9 mouse cellular contexts compared by ENCODE assay signal in the genomic region with DNA sequence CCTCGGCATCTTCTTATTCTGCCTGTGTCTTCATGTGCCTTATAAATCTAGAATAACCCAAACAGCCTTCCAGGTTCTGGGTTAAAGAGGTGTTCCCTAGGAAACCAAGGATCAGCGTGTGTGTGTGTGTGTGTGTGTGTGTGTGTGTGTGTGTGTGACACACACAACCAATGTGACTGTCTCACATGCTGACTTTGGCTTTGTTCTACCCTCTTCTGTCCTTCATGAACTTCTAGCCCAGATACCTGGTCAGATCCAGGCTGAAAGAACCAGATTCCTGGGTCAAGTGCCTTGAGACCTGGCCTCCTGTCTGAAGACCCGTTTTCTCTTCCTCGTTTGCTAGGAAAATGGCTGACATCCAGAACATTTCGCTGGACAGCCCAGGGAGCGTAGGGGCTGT. TPM values are rescaled to one million over a fixed set of nuclear protein-coding genes. Genes with fewer than 3 reads are reported as not detected.
DNase-seq lines count a peak whose midpoint lies in the region; ATAC-seq and TF ChIP-seq lines count a peak whose summit lies in the region.
"Had no signal": no experiment of that assay in that cellular context is flagged by ENCODE, and none has a peak within 500 bp of the region (broad histone marks: within the 10 kb centered on the region; RNA-seq: fewer than 3 reads in every experiment).

Gene Galr3 (plus strand): TSS at position 301 of the 400 bp plus-strand sequence.

- no peak within 1 kb of the TSS for H3K27ac ChIP-seq in heart, embryonic 14.5 days (replicated peaks in 1 of 2; ENCODE audit: control insufficient read depth in 1 of 2, insufficient read depth in 1 of 2, low read depth in 2 of 2, low read length in 2 of 2)
- no peak within 1 kb of the TSS for H3K27ac ChIP-seq in ES-Bruce4 (ENCODE audit: insufficient read depth, low read length)
- no peak within 1 kb of the TSS for H3K27ac ChIP-seq in forebrain, embryonic 16.5 days (ENCODE audit: low read length)
- no peak within 1 kb of the TSS for H3K27ac ChIP-seq in liver, embryonic 16.5 days (ENCODE audit: low read length)

- peak within 1 kb of the TSS; percentile 56 to 57 for H3K4me3 ChIP-seq in heart, embryonic 14.5 days (ENCODE audit: control insufficient read depth in 1 of 2, insufficient read depth in 1 of 2, low read depth in 1 of 2, low read length in 2 of 2)
- peak within 1 kb of the TSS; percentile 55 for H3K4me3 ChIP-seq in ES-Bruce4 (ENCODE audit: low read depth, low read length)
- peak within 1 kb of the TSS; percentile 61 for H3K4me3 ChIP-seq in forebrain, embryonic 16.5 days (replicated peaks; ENCODE audit: low read length)
- H3K4me3 ChIP-seq in liver, embryonic 16.5 days (ENCODE audit: low read depth, low read length) = peak within 1 kb of the TSS; percentile 51

- H3K4me2 ChIP-seq in heart, embryonic 14.5 days (ENCODE audit: low read length) = peak within 1 kb of the TSS; percentile 93
- H3K4me2 ChIP-seq in forebrain, embryonic 16.5 days (ENCODE audit: low read length) = peak within 1 kb of the TSS; percentile 76
- H3K4me2 ChIP-seq in liver, embryonic 16.5 days (ENCODE audit: low read depth, low read length) = peak within 1 kb of the TSS; percentile 76

- ATAC-seq in heart, embryonic 14.5 days (ENCODE audit: insufficient number of reproducible peaks, insufficient read depth, low FRiP score, low read depth) = no peak
- no peak for ATAC-seq in forebrain, embryonic 16.5 days
- ATAC-seq in liver, embryonic 16.5 days (ENCODE audit: low read depth) = no peak

- WGBS in heart, embryonic 14.5 days = 73% methylated on average over 6 of the region's 6 CpGs
- WGBS in forebrain, embryonic 16.5 days = 73% methylated on average over 6 of the region's 6 CpGs
- 64% methylated on average over 6 of the region's 6 CpGs for WGBS in liver, embryonic 16.5 days (ENCODE audit: insufficient replicate concordance)

- peak within 1 kb of the TSS; percentile 59 for H3K9ac ChIP-seq in heart, embryonic 14.5 days (ENCODE audit: low read length)
- peak within 1 kb of the TSS; percentile 75 for H3K9ac ChIP-seq in ES-Bruce4 (ENCODE audit: low read depth, poor library complexity, severe bottlenecking)
- H3K9ac ChIP-seq in forebrain, embryonic 16.5 days (replicated peaks; ENCODE audit: low read depth, low read length) = peak within 1 kb of the TSS; percentile 58
- no peak within 1 kb of the TSS; the same call in 1 of the 2 replicates for H3K9ac ChIP-seq in liver, embryonic 16.5 days (ENCODE audit: low read depth, low read length)

- TF ChIP-seq POLR2A in ES-Bruce4 (IDR thresholded peaks at IDR 0.05; ENCODE audit: insufficient read depth, low read length) = no peak

- no peak for TF ChIP-seq CTCF in ES-Bruce4 (IDR thresholded peaks at IDR 0.05; ENCODE audit: low read depth, low read length)

- no peak for DNase-seq in heart, postnatal 14 days
- DNase-seq in embryo, embryonic 10 days (ENCODE audit: low spot score) = no peak
- DNase-seq in urinary bladder, postnatal 36 days (ENCODE audit: low spot score in 2 of 2) = no peak
- DNase-seq in adrenal gland, adult 8-10 months = no peak
- DNase-seq: left cerebral cortex, postnatal 4 days had no signal

- peaks cover 46% of the 10 kb centered on the region for H3K27me3 ChIP-seq in heart, embryonic 14.5 days (ENCODE audit: control insufficient read depth, insufficient read depth, low read length)
- no peaks in the 10 kb centered on the region for H3K27me3 ChIP-seq in ES-Bruce4 (ENCODE audit: control insufficient read depth, insufficient read depth, low read length, poor library complexity, severe bottlenecking)
- H3K27me3 ChIP-seq in forebrain, embryonic 16.5 days (replicated peaks; ENCODE audit: control insufficient read depth, insufficient read depth, low read length) = peaks cover 44% of the 10 kb centered on the region
- peaks cover 38% of the 10 kb centered on the region for H3K27me3 ChIP-seq in liver, embryonic 16.5 days (ENCODE audit: control insufficient read depth, insufficient read depth, low read depth, low read length)

- no peaks in the 10 kb centered on the region for H3K36me3 ChIP-seq in heart, embryonic 14.5 days (ENCODE audit: control insufficient read depth, insufficient read depth, low read length)
- H3K36me3 ChIP-seq in ES-Bruce4 (ENCODE audit: control insufficient read depth, insufficient read depth, low read length, poor library complexity, severe bottlenecking) = 0 out of 2 replicates have a peak, but pooled peaks cover 5% of the 10 kb centered on the region
- no peaks in the 10 kb centered on the region for H3K36me3 ChIP-seq in forebrain, embryonic 16.5 days (ENCODE audit: control insufficient read depth, insufficient read depth)
- H3K36me3 ChIP-seq in liver, embryonic 16.5 days (ENCODE audit: control insufficient read depth, insufficient read depth) = no peaks in the 10 kb centered on the region

- H3K4me1 ChIP-seq in heart, embryonic 14.5 days (ENCODE audit: control insufficient read depth in 2 of 2, insufficient read depth in 2 of 2, low read length in 2 of 2) = peaks cover 10 to 28% of the 10 kb centered on the region in 2 experiments
- H3K4me1 ChIP-seq in ES-Bruce4 (ENCODE audit: control insufficient read depth, insufficient read depth, low read length) = peaks cover 5% of the 10 kb centered on the region
- H3K4me1 ChIP-seq in forebrain, embryonic 16.5 days (replicated peaks; ENCODE audit: control insufficient read depth, insufficient read depth, low read length) = peaks cover 18% of the 10 kb centered on the region
- H3K4me1 ChIP-seq in liver, embryonic 16.5 days (ENCODE audit: control insufficient read depth, low read depth, low read length) = peaks cover 25% of the 10 kb centered on the region

- TF ChIP-seq EP300 in ES-Bruce4 (IDR thresholded peaks at IDR 0.05; ENCODE audit: insufficient read depth, low read depth, low read length) = no peak

- intact Hi-C loops in heart, postnatal 14 days (cut with DNase I) = no loop called here

- no peaks in the 10 kb centered on the region for H3K9me3 ChIP-seq in heart, embryonic 14.5 days (ENCODE audit: control insufficient read depth, low read length)
- H3K9me3 ChIP-seq in ES-Bruce4 (replicated peaks; ENCODE audit: control insufficient read depth, insufficient read depth, low read length, poor library complexity, severe bottlenecking) = no peaks in the 10 kb centered on the region
- H3K9me3 ChIP-seq in forebrain, embryonic 16.5 days (ENCODE audit: control insufficient read depth, low read length) = no peaks in the 10 kb centered on the region
- no peaks in the 10 kb centered on the region for H3K9me3 ChIP-seq in liver, embryonic 16.5 days (replicated peaks; ENCODE audit: control insufficient read depth, low read length)

RNA-seq across cellular contexts. Expression of gene Galr3, which starts in this region (rescaled TPM):
- polyA plus RNA-seq in heart, embryonic 14.5 days (2014; fragmentation: Nextera tagmentation; extraction: Ambion mirVana) = not detected in 2 replicates
- total RNA-seq in heart, postnatal 14 days (2021) = not detected
- polyA plus RNA-seq in ES-Bruce4 (2011; ENCODE audit: insufficient read depth, insufficient read length, low read depth, missing spikeins) = not detected in 2 replicates
- not detected in 2 replicates for polyA plus RNA-seq in forebrain, embryonic 16.5 days (2015; fragmentation: Nextera tagmentation; extraction: Ambion mirVana)
- 0.20 TPM in 1 of 2 replicates, not detected in the other for polyA plus RNA-seq in liver, embryonic 16.5 days (2015; fragmentation: Nextera tagmentation; extraction: Ambion mirVana)
- total RNA-seq in adrenal gland, adult 8-10 months (2022) = under 1 TPM in 3 of 4 experiments, not detected in 1; 0.28 to 0.31 (median 0.30) TPM
